Mouse (Mus musculus) heart, postnatal 14 days (tissue): Measurements from ENCODE around the gene Gimap1. TPM values are rescaled to one million over a fixed set of nuclear protein-coding genes. Genes with fewer than 3 reads are reported as not detected.
A peak's percentile ranks its signal among the peaks of the same experiment; 100 is the strongest.

Experiments
- DNase-seq, 2 experiments: peaks; one replicate each; pipeline ENCODE4 v3.0.0; 2021 to 2022
- intact Hi-C: fragments of 180-260 bp; cut with DNase I; formaldehyde crosslinking; loops from one replicate; pipeline ENCODE4 v1.15.1; 2025
- long read RNA-seq, 2 experiments: library from polyadenylated mRNA; stranded (forward); transcript quantifications; one replicate each; pipeline ENCODE4 v2.0.0; 2021
- total RNA-seq, 2 experiments: library from RNA; stranded (reverse); gene quantifications; 2 replicates each; pipeline ENCODE4 v1.2.3; 2021

Gimap1 gene
- 10 to 100 TPM; 14.6 to 15.7 TPM for total RNA-seq
- long read RNA-seq, experiment 1, transcript Gimap1-201 (3 exons, 1,493 nt): major isoform, 20 of 27 reads
- long read RNA-seq, experiment 1, partial matches to known transcripts: 0 of 27 reads
- long read RNA-seq, experiment 1, other reads (novel, unspliced or antisense): 4 of 27 reads
- long read RNA-seq, experiment 2, transcript Gimap1-201 (3 exons, 1,493 nt): major isoform, 24 of 29 reads
- long read RNA-seq, experiment 2, partial matches to known transcripts: 2 of 29 reads
- long read RNA-seq, experiment 2, other reads (novel, unspliced or antisense): 1 of 29 reads

- peak; percentile 52 for DNase-seq
- intact Hi-C loops: no loop called here
These were observed at the start of gene Gimap1 for GRCm38 (mm10) chr6:48738961-48739779. Gene Gimap1 (plus strand): TSS chr6:48739054.

GRCm38 (mm10) chr6:48689320-48689719, 49.5 kb upstream of the Gimap1 start:
- no peak for DNase-seq
- intact Hi-C loops: no loop called here

GRCm38 (mm10) chr6:48692962-48693361, 45.9 kb upstream of the Gimap1 start:
- intact Hi-C loops: no loop called here
- DNase-seq: no peak

- DNase-seq: no peak
- intact Hi-C loops: no loop called here
These were observed 41.9 kb upstream of the Gimap1 start for GRCm38 (mm10) chr6:48696830-48697554.

GRCm38 (mm10) chr6:48697555-48697930, 41.3 kb upstream of the Gimap1 start:
- no peak for DNase-seq
- intact Hi-C loops: no loop called here

GRCm38 (mm10) chr6:48698066-48698856, 40.6 kb upstream of the Gimap1 start:
- no peak for DNase-seq
- intact Hi-C loops: no loop called here

GRCm38 (mm10) chr6:48698888-48699287, 40.0 kb upstream of the Gimap1 start:
- intact Hi-C loops: no loop called here

GRCm38 (mm10) chr6:48700251-48701075, 38.4 kb upstream of the Gimap1 start:
- intact Hi-C loops: loop anchor here (2.0 kb wide), 1 partner anchor 14 kb away; no protein-coding TSS in a partner anchor
- DNase-seq: no peak

More at GRCm38 (mm10) chr6:48698888-48699287, 40.0 kb upstream of the Gimap1 start:
- DNase-seq: no peak

GRCm38 (mm10) chr6:48702146-48702545, 36.7 kb upstream of the Gimap1 start:
- no peak for DNase-seq
- intact Hi-C loops: no loop called here

GRCm38 (mm10) chr6:48702601-48703000, 36.3 kb upstream of the Gimap1 start:
- no peak for DNase-seq
- intact Hi-C loops: no loop called here

- no peak for DNase-seq
- intact Hi-C loops: loop anchor here (2.0 kb wide), 1 partner anchor 37 kb away; no protein-coding TSS in a partner anchor
These were observed 34.7 kb upstream of the Gimap1 start for GRCm38 (mm10) chr6:48704146-48704545.

- DNase-seq: no peak
- intact Hi-C loops: no loop called here
These were observed 32.7 kb upstream of the Gimap1 start for GRCm38 (mm10) chr6:48706130-48706529.

GRCm38 (mm10) chr6:48718455-48718854, 20.4 kb upstream of the Gimap1 start, which contains the start of the genes Gm28053 and Gimap7:
Gene Gm28053 (plus strand): TSS chr6:48718607.
Gene Gimap7 (plus strand): TSS chr6:48718621.
- intact Hi-C loops: no loop called here
- DNase-seq: no peak

GRCm38 (mm10) chr6:48720326-48720725, 18.5 kb upstream of the Gimap1 start:
- DNase-seq: no peak
- intact Hi-C loops: no loop called here

GRCm38 (mm10) chr6:48723468-48723867, 15.4 kb upstream of the Gimap1 start:
- intact Hi-C loops: no loop called here
- no peak for DNase-seq

GRCm38 (mm10) chr6:48725476-48725875, 13.4 kb upstream of the Gimap1 start:
- peak; percentile 63 to 75 for DNase-seq
- intact Hi-C loops: no loop called here

GRCm38 (mm10) chr6:48727761-48728160, 11.1 kb upstream of the Gimap1 start:
- intact Hi-C loops: no loop called here
- no peak for DNase-seq

GRCm38 (mm10) chr6:48732864-48733304, 6.0 kb upstream of the Gimap1 start:
- intact Hi-C loops: no loop called here
- no peak for DNase-seq

GRCm38 (mm10) chr6:48733660-48734059, 5.2 kb upstream of the Gimap1 start:
- no peak for DNase-seq
- intact Hi-C loops: no loop called here
